Mouse (Mus musculus) cerebellum, adult 2 months (tissue): Measurements from ENCODE around the gene Fbh1. TPM values are rescaled to one million over a fixed set of nuclear protein-coding genes. Genes with fewer than 3 reads are reported as not detected.

Source experiments
- DNase-seq, 2 experiments: peaks; one replicate each; pipeline ENCODE4 v3.0.0; 2021
- H3K27ac ChIP-seq: fragments of 200-500 bp; 2 replicates; pipeline ENCODE4 v1.5.1; 2012; ENCODE audit warnings: low read length, control low read depth, inconsistent platforms; ENCODE audit not compliant: insufficient read depth
- H3K27me3 ChIP-seq: fragments of 200-500 bp; 2 replicates; pipeline ENCODE4 v1.6.1; 2012; ENCODE audit warnings: inconsistent platforms, mild to moderate bottlenecking, low read length, moderate library complexity; ENCODE audit not compliant: control insufficient read depth, insufficient read depth
- H3K4me1 ChIP-seq: fragments of 200-500 bp; 2 replicates; pipeline ENCODE4 v1.6.1; 2011; ENCODE audit warnings: low read length; ENCODE audit not compliant: control insufficient read depth, insufficient read depth
- H3K4me3 ChIP-seq: fragments of 200-500 bp; replicated peaks from 2 replicates; pipeline ENCODE3; 2011; ENCODE audit warnings: mild to moderate bottlenecking, low read depth, low read length, control low read depth; ENCODE audit not compliant: insufficient read depth
- CTCF ChIP-seq: fragments of 200-500 bp; IDR thresholded peaks from 2 replicates; pipeline ENCODE4 v1.5.1; 2011; ENCODE audit warnings: low read depth, mild to moderate bottlenecking, control low read depth, low read length, moderate library complexity, borderline replicate concordance; ENCODE audit not compliant: insufficient read depth
- POLR2A ChIP-seq: fragments of 200-500 bp; IDR thresholded peaks from 2 replicates; pipeline ENCODE4 v1.6.1; 2011; ENCODE audit warnings: low read length, control low read depth, borderline replicate concordance; ENCODE audit not compliant: insufficient read depth
- WGBS: fragments of 180-500 bp; shearing (Covaris S2); methylation state at CpG from one replicate; pipeline ENCODE4 v1.1.7; 2018; 5-methylcytosine and 5-hydroxymethylcytosine counted together
- polyA plus RNA-seq: library from polyadenylated mRNA; depleted of rRNA; stranded (reverse); fragments of >200 nt; gene quantifications from 2 replicates; pipeline ENCODE4 v1.2.3, GENCODE M21; 2012; rRNA removed

Fbh1 gene
- polyA plus RNA-seq = 66.8 and 71.9 TPM in 2 replicates

GRCm38 (mm10) chr2:11777091-11778068, at the start of gene Fbh1, which contains the start of gene Ankrd16:
Gene Fbh1 (minus strand): TSS chr2:11777582.
Gene Ankrd16 (plus strand): TSS chr2:11777876.
- Histone ChIP-seq H3K4me3 (peak within 1 kb of the TSS; percentile 73), H3K27ac (peak within 1 kb of the TSS; percentile 78), H3K4me1 (peaks cover 4% of the 10 kb centered on the region; the same call in 1 of the 2 replicates), H3K27me3 (no peaks in the 10 kb centered on the region)
- under 1% methylated on average over 73 of the region's 73 CpGs for WGBS
- DNase-seq = peak; percentile 100
- peak; percentile 52; the same call in 1 of the 2 replicates for TF ChIP-seq POLR2A
- 0 out of 2 replicates have a peak, but pooled peaks have one; percentile 5 for TF ChIP-seq CTCF

- TF ChIP-seq CTCF (no peak), POLR2A (no peak)
- no peak overlapping the region for H3K4me3 ChIP-seq
- 90% methylated on average over 2 of the region's 2 CpGs for WGBS
- H3K4me1 ChIP-seq = no peaks in the 10 kb centered on the region
- H3K27ac ChIP-seq = no peak overlapping the region
- no peak for DNase-seq
- no peaks in the 10 kb centered on the region for H3K27me3 ChIP-seq
These were observed 24.0 kb upstream of the Fbh1 start for GRCm38 (mm10) chr2:11801299-11801930.

GRCm38 (mm10) chr2:11797930-11798364, 20.6 kb upstream of the Fbh1 start:
- TF ChIP-seq POLR2A (no peak), CTCF (no peak)
- Histone ChIP-seq H3K4me1 (no peaks in the 10 kb centered on the region), H3K27me3 (no peaks in the 10 kb centered on the region), H3K27ac (no peak overlapping the region), H3K4me3 (no peak overlapping the region)
- WGBS = 82% methylated on average over 5 of the region's 5 CpGs
- no peak for DNase-seq

GRCm38 (mm10) chr2:11794668-11795067, 17.3 kb upstream of the Fbh1 start:
- no peaks in the 10 kb centered on the region for H3K27me3 ChIP-seq
- no peak for DNase-seq
- no peak for TF ChIP-seq CTCF
- TF ChIP-seq POLR2A = no peak
- no peaks in the 10 kb centered on the region for H3K4me1 ChIP-seq
- H3K4me3 ChIP-seq = no peak overlapping the region
- WGBS = 75% methylated on average over 4 of the region's 4 CpGs
- no peak overlapping the region for H3K27ac ChIP-seq

GRCm38 (mm10) chr2:11784159-11784558, 6.8 kb upstream of the Fbh1 start:
- peaks cover 12% of the 10 kb centered on the region; the same call in 1 of the 2 replicates for H3K4me1 ChIP-seq
- TF ChIP-seq POLR2A = no peak
- no peak for TF ChIP-seq CTCF
- H3K27me3 ChIP-seq = no peaks in the 10 kb centered on the region
- H3K27ac ChIP-seq = no peak overlapping the region
- peak; percentile 65 to 84 for DNase-seq
- 33% methylated on average over 6 of the region's 6 CpGs for WGBS
- H3K4me3 ChIP-seq = no peak overlapping the region

GRCm38 (mm10) chr2:11778087-11778823, 873 bp upstream of the Fbh1 start:
- under 1% methylated on average over 43 of the region's 43 CpGs for whole genome bisulfite sequencing
- Histone ChIP-seq H3K4me1 (peaks cover 9% of the 10 kb centered on the region; the same call in 1 of the 2 replicates), H3K27me3 (no peaks in the 10 kb centered on the region), H3K27ac (peak overlapping the region; percentile 78), H3K4me3 (peak overlapping the region; percentile 73)
- DNase-seq = peak; percentile 85 to 86
- TF ChIP-seq POLR2A (peak; percentile 71), CTCF (peak; percentile 16; the same call in 1 of the 2 replicates)

- Histone ChIP-seq H3K4me3 (peak overlapping the region; percentile 70), H3K27ac (no peak overlapping the region), H3K27me3 (no peaks in the 10 kb centered on the region), H3K4me1 (peaks cover 4% of the 10 kb centered on the region; the same call in 1 of the 2 replicates)
- DNase-seq = no peak
- TF ChIP-seq CTCF (no peak), POLR2A (no peak)
- 56% methylated on average over 8 of the region's 8 CpGs for WGBS
These were observed 967 bp downstream of the Fbh1 start for GRCm38 (mm10) chr2:11776415-11776814.
